Mouse (Mus musculus): ENCODE data around the gene Mbnl2. TPM values are rescaled to one million over a fixed set of nuclear protein-coding genes. Genes with fewer than 3 reads are reported as not detected.
A peak's percentile ranks its signal among the peaks of the same experiment; 100 is the strongest.

The Mbnl2 gene
- polyA plus RNA-seq, 1 experiment from 2014 or later = 94.4 TPM

- Histone ChIP-seq H3K27me3 (replicated peaks; ENCODE audit: control insufficient read depth, insufficient read depth, low read length) (no peaks in the 10 kb centered on the region), H3K4me1 (replicated peaks; ENCODE audit: control insufficient read depth, insufficient read depth, low read length) (no peaks in the 10 kb centered on the region), H3K36me3 (ENCODE audit: control insufficient read depth, insufficient read depth) (no peaks in the 10 kb centered on the region), H3K9me3 (ENCODE audit: control insufficient read depth) (no peaks in the 10 kb centered on the region), H3K27ac (ENCODE audit: low read depth, low read length) (no peak overlapping the region), H3K4me2 (replicated peaks; ENCODE audit: low read depth) (no peak overlapping the region), H3K4me3 (ENCODE audit: low read depth, low read length) (no peak overlapping the region), H3K9ac (ENCODE audit: low read depth, low read length) (no peak overlapping the region)
- no peak for ATAC-seq
- TF ChIP-seq CTCF (IDR thresholded peaks at IDR 0.05; ENCODE audit: low read depth) = no peak
- 89% methylated on average over 3 of the region's 3 CpGs for WGBS
Observed at GRCm38 (mm10) chr14:120463938-120464727, 188.7 kb downstream of the Mbnl2 start.

DNA sequence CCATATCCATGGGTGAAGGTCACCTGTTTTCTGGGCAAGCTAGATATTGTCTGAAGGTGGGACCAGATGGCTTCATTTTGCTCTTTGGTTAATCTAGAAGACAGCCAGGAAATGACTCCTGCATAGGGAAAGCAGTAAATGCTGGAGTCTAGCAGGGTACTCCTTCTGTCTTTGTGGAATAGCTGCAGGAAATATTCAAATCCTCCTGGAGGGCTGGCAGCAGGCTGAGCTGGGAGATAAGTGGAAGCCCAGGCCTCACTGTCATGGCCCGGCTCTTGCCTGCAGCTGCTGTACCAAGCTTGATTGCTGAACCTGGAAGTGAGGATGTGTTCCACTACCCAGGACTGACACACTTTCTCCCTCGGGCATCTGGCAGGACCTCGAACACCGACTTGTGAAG is 191.3 kb downstream of the Mbnl2 start:
- TF ChIP-seq CTCF (IDR thresholded peaks at IDR 0.05; ENCODE audit: low read depth) = no peak
- WGBS = 80% methylated on average over 4 of the region's 4 CpGs
- no peak overlapping the region for H3K4me3 ChIP-seq (ENCODE audit: low read depth, low read length)
- no peaks in the 10 kb centered on the region for H3K27me3 ChIP-seq (replicated peaks; ENCODE audit: control insufficient read depth, insufficient read depth, low read length)
- no peaks in the 10 kb centered on the region for H3K36me3 ChIP-seq (ENCODE audit: control insufficient read depth, insufficient read depth)
- H3K9me3 ChIP-seq (ENCODE audit: control insufficient read depth) = no peaks in the 10 kb centered on the region
- ATAC-seq = no peak
- no peak overlapping the region for H3K9ac ChIP-seq (ENCODE audit: low read depth, low read length)
- H3K4me1 ChIP-seq (replicated peaks; ENCODE audit: control insufficient read depth, insufficient read depth, low read length) = no peaks in the 10 kb centered on the region
- no peak overlapping the region for H3K27ac ChIP-seq (ENCODE audit: low read depth, low read length)
- H3K4me2 ChIP-seq (replicated peaks; ENCODE audit: low read depth) = no peak overlapping the region

DNA sequence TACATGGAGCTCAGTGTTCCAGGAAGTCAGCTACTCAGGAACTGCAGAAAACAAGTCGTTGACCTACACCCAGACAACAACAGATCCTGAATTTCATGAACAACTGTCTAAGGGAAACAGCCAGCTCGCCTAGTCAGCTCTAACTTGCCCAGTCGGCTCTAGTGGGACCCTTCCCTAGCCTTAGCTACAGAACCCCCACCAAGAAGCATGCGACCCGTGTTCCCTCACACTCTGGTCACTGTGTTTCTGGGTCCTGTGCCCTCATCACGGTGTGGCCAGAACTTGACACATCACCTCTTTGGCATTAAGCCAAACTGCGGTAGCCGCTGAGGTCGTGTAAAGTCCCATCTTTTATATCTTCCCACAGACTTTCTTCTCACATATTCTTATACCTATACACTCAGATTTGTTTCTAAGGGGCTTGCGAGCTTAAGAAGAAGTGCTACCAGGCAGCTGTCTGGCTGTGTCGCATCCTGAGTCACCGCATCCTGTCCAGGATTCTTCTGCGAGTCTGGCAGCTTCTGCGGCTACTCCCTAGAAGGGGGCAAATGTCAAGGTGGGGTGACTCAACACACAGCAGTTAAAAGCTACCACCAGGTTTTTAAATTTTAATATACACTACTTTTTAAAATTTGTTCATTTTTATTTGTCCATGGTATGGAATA is 193.8 kb downstream of the Mbnl2 start:
- no peaks in the 10 kb centered on the region for H3K36me3 ChIP-seq (ENCODE audit: control insufficient read depth, insufficient read depth)
- no peak overlapping the region for H3K4me3 ChIP-seq (ENCODE audit: low read depth, low read length)
- no peaks in the 10 kb centered on the region for H3K9me3 ChIP-seq (ENCODE audit: control insufficient read depth)
- H3K27me3 ChIP-seq (replicated peaks; ENCODE audit: control insufficient read depth, insufficient read depth, low read length) = no peaks in the 10 kb centered on the region
- no peak for TF ChIP-seq CTCF (IDR thresholded peaks at IDR 0.05; ENCODE audit: low read depth)
- no peaks in the 10 kb centered on the region for H3K4me1 ChIP-seq (replicated peaks; ENCODE audit: control insufficient read depth, insufficient read depth, low read length)
- H3K27ac ChIP-seq (ENCODE audit: low read depth, low read length) = no peak overlapping the region
- WGBS = 81% methylated on average over 14 of the region's 14 CpGs
- no peak for ATAC-seq
- no peak overlapping the region for H3K4me2 ChIP-seq (replicated peaks; ENCODE audit: low read depth)
- H3K9ac ChIP-seq (ENCODE audit: low read depth, low read length) = no peak overlapping the region

GRCm38 (mm10) chr14:120476186-120476697 is 200.8 kb downstream of the Mbnl2 start:
- WGBS = 63% methylated on average over 7 of the region's 7 CpGs
- TF ChIP-seq CTCF (IDR thresholded peaks at IDR 0.05; ENCODE audit: low read depth) = no peak
- Histone ChIP-seq H3K4me3 (ENCODE audit: low read depth, low read length) (no peak overlapping the region), H3K36me3 (ENCODE audit: control insufficient read depth, insufficient read depth) (no peaks in the 10 kb centered on the region), H3K27ac (ENCODE audit: low read depth, low read length) (no peak overlapping the region), H3K9me3 (ENCODE audit: control insufficient read depth) (no peaks in the 10 kb centered on the region), H3K4me2 (replicated peaks; ENCODE audit: low read depth) (no peak overlapping the region; the same call in 1 of the 2 replicates), H3K4me1 (replicated peaks; ENCODE audit: control insufficient read depth, insufficient read depth, low read length) (peaks cover 2% of the 10 kb centered on the region; the same call in 1 of the 2 replicates), H3K27me3 (replicated peaks; ENCODE audit: control insufficient read depth, insufficient read depth, low read length) (no peaks in the 10 kb centered on the region), H3K9ac (ENCODE audit: low read depth, low read length) (no peak overlapping the region)
- ATAC-seq = no peak

GRCm38 (mm10) chr14:120477288-120477981 is 202.0 kb downstream of the Mbnl2 start:
- Histone ChIP-seq H3K4me3 (ENCODE audit: low read depth, low read length) (peak overlapping the region; percentile 82), H3K4me1 (replicated peaks; ENCODE audit: control insufficient read depth, insufficient read depth, low read length) (peaks cover 2% of the 10 kb centered on the region; the same call in 1 of the 2 replicates), H3K27ac (ENCODE audit: low read depth, low read length) (peak overlapping the region; percentile 98), H3K36me3 (ENCODE audit: control insufficient read depth, insufficient read depth) (no peaks in the 10 kb centered on the region), H3K9ac (ENCODE audit: low read depth, low read length) (peak overlapping the region; percentile 86), H3K27me3 (replicated peaks; ENCODE audit: control insufficient read depth, insufficient read depth, low read length) (no peaks in the 10 kb centered on the region), H3K4me2 (replicated peaks; ENCODE audit: low read depth) (peak overlapping the region; percentile 95), H3K9me3 (ENCODE audit: control insufficient read depth) (no peaks in the 10 kb centered on the region)
- ATAC-seq = peak; percentile 93
- TF ChIP-seq CTCF (IDR thresholded peaks at IDR 0.05; ENCODE audit: low read depth) = no peak
- under 1% methylated on average over 46 of the region's 46 CpGs for WGBS

Data from intestine, postnatal 0 days (tissue).